Mouse (Mus musculus): ENCODE measurements around the gene Prkce.

Gene Prkce

GRCm38 (mm10) chr17:86167320-86168230 lies at the start of gene Prkce:
TSS of gene Prkce (plus strand) at chr17:86167785.
- DNase-seq (ENCODE audit: low spot score in 2 of 2), result peak; percentile 60 to 77

- DNase-seq (ENCODE audit: low spot score in 2 of 2), result no peak
Measured at GRCm38 (mm10) chr17:86123146-86123545, 44.4 kb upstream of the Prkce start.

- no peak for DNase-seq (ENCODE audit: low spot score in 2 of 2)
Measured at GRCm38 (mm10) chr17:86125908-86126307, 41.7 kb upstream of the Prkce start.

- DNase-seq (ENCODE audit: low spot score in 2 of 2), result no peak
Measured at GRCm38 (mm10) chr17:86128198-86128597, 39.4 kb upstream of the Prkce start.

GRCm38 (mm10) chr17:86132534-86132933 lies 35.1 kb upstream of the Prkce start:
- no peak for DNase-seq (ENCODE audit: low spot score in 2 of 2)

GRCm38 (mm10) chr17:86134461-86134860 lies 33.1 kb upstream of the Prkce start:
- no peak for DNase-seq (ENCODE audit: low spot score in 2 of 2)

- DNase-seq (ENCODE audit: low spot score in 2 of 2), result no peak
Measured at GRCm38 (mm10) chr17:86135835-86136234, 31.8 kb upstream of the Prkce start.

GRCm38 (mm10) chr17:86144537-86145078 lies 23.0 kb upstream of the Prkce start:
- DNase-seq (ENCODE audit: low spot score in 2 of 2), result no peak

GRCm38 (mm10) chr17:86145079-86145951 lies 22.3 kb upstream of the Prkce start, which contains the start of gene Srbd1:
TSS of gene Srbd1 (minus strand) at chr17:86145175.
- peak; percentile 73 to 85 for DNase-seq (ENCODE audit: low spot score in 2 of 2)

- no peak for DNase-seq (ENCODE audit: low spot score in 2 of 2)
Measured at GRCm38 (mm10) chr17:86149726-86150125, 17.9 kb upstream of the Prkce start.

GRCm38 (mm10) chr17:86150867-86151348 lies 16.7 kb upstream of the Prkce start:
- DNase-seq (ENCODE audit: low spot score in 2 of 2), result peak; percentile 56 to 62

GRCm38 (mm10) chr17:86156999-86157398 lies 10.6 kb upstream of the Prkce start:
- DNase-seq (ENCODE audit: low spot score in 2 of 2), result no peak

GRCm38 (mm10) chr17:86162672-86163071 lies 4.9 kb upstream of the Prkce start:
- no peak for DNase-seq (ENCODE audit: low spot score in 2 of 2)

GRCm38 (mm10) chr17:86164416-86164815 lies 3.2 kb upstream of the Prkce start:
- DNase-seq (ENCODE audit: low spot score in 2 of 2), result no peak

- no peak for DNase-seq (ENCODE audit: low spot score in 2 of 2)
Measured at GRCm38 (mm10) chr17:86166051-86166566, 1.5 kb upstream of the Prkce start.

- peak; percentile 52 to 65 for DNase-seq (ENCODE audit: low spot score in 2 of 2)
Measured at GRCm38 (mm10) chr17:86166567-86167319, 842 bp upstream of the Prkce start.

GRCm38 (mm10) chr17:86168231-86168981 lies 821 bp downstream of the Prkce start:
- DNase-seq (ENCODE audit: low spot score in 2 of 2), result peak; percentile 50 to 54

- no peak for DNase-seq (ENCODE audit: low spot score in 2 of 2)
Measured at GRCm38 (mm10) chr17:86169092-86169491, 1.5 kb downstream of the Prkce start.

- no peak for DNase-seq (ENCODE audit: low spot score in 2 of 2)
Measured at GRCm38 (mm10) chr17:86170164-86170958, 2.8 kb downstream of the Prkce start.
